33 mouse cellular contexts compared by ENCODE assay signal in genomic region chr2:164700959-164701358, GRCm38 (mm10). TPM values are rescaled to one million over a fixed set of nuclear protein-coding genes. Genes with fewer than 3 reads are reported as not detected.
DNase-seq lines count a peak whose midpoint lies in the region; ATAC-seq and TF ChIP-seq lines count a peak whose summit lies in the region.
"Had no signal": no experiment of that assay in that cellular context is flagged by ENCODE, and none has a peak within 500 bp of the region (broad histone marks: within the 10 kb centered on the region; RNA-seq: fewer than 3 reads in every experiment).

No protein-coding gene starts in this region.

- no peaks in the 10 kb centered on the region for H3K4me1 ChIP-seq in embryonic facial prominence, embryonic 14.5 days (ENCODE audit: control insufficient read depth, insufficient read depth, low read length)
- no peaks in the 10 kb centered on the region for H3K4me1 ChIP-seq in embryonic facial prominence, embryonic 10.5 days
- H3K4me1 ChIP-seq in intestine, embryonic 15.5 days (replicated peaks), result no peaks in the 10 kb centered on the region
- no peaks in the 10 kb centered on the region for H3K4me1 ChIP-seq in intestine, postnatal 0 days (replicated peaks; ENCODE audit: control insufficient read depth, insufficient read depth, low read length)
- H3K4me1 ChIP-seq in stomach, embryonic 14.5 days (ENCODE audit: control insufficient read depth, insufficient read depth, low read length), result no peaks in the 10 kb centered on the region
- no peaks in the 10 kb centered on the region for H3K4me1 ChIP-seq in stomach, postnatal 0 days (replicated peaks; ENCODE audit: control insufficient read depth, insufficient read depth)
- H3K4me1 ChIP-seq: embryonic facial prominence, embryonic 12.5 days; embryonic facial prominence, embryonic 15.5 days; forebrain, embryonic 13.5 days; forebrain, embryonic 15.5 days had no signal

- H3K27me3 ChIP-seq in embryonic facial prominence, embryonic 14.5 days (replicated peaks; ENCODE audit: control insufficient read depth, insufficient read depth, low read length), result no peaks in the 10 kb centered on the region
- no peaks in the 10 kb centered on the region for H3K27me3 ChIP-seq in embryonic facial prominence, embryonic 10.5 days (replicated peaks; ENCODE audit: low read depth, poor library complexity, severe bottlenecking)
- no peaks in the 10 kb centered on the region for H3K27me3 ChIP-seq in intestine, embryonic 15.5 days (replicated peaks)
- no peaks in the 10 kb centered on the region for H3K27me3 ChIP-seq in intestine, postnatal 0 days (replicated peaks; ENCODE audit: control insufficient read depth, insufficient read depth, low read length)
- no peaks in the 10 kb centered on the region for H3K27me3 ChIP-seq in stomach, embryonic 14.5 days (ENCODE audit: control insufficient read depth, insufficient read depth, low read length)
- H3K27me3 ChIP-seq in stomach, postnatal 0 days (ENCODE audit: control insufficient read depth, insufficient read depth, low read length), result no peaks in the 10 kb centered on the region
- H3K27me3 ChIP-seq: embryonic facial prominence, embryonic 12.5 days; embryonic facial prominence, embryonic 15.5 days; forebrain, embryonic 13.5 days; forebrain, embryonic 15.5 days had no signal

- H3K4me3 ChIP-seq in embryonic facial prominence, embryonic 14.5 days (ENCODE audit: low read depth, low read length), result no peak overlapping the region
- no peak overlapping the region for H3K4me3 ChIP-seq in embryonic facial prominence, embryonic 10.5 days
- no peak overlapping the region for H3K4me3 ChIP-seq in intestine, embryonic 15.5 days (replicated peaks)
- H3K4me3 ChIP-seq in intestine, postnatal 0 days (ENCODE audit: low read depth, low read length), result no peak overlapping the region
- no peak overlapping the region for H3K4me3 ChIP-seq in stomach, embryonic 14.5 days (ENCODE audit: low read depth, low read length)
- no peak overlapping the region for H3K4me3 ChIP-seq in stomach, postnatal 0 days (ENCODE audit: low read depth, low read length)
- H3K4me3 ChIP-seq: embryonic facial prominence, embryonic 12.5 days; embryonic facial prominence, embryonic 15.5 days; erythroblast, embryonic 14.5 days; forebrain, embryonic 13.5 days; forebrain, embryonic 15.5 days had no signal

- 68% methylated on average over 5 of the region's 5 CpGs for WGBS in embryonic facial prominence, embryonic 14.5 days
- 86% methylated on average over 5 of the region's 5 CpGs for WGBS in embryonic facial prominence, embryonic 10.5 days
- 49% methylated on average over 5 of the region's 5 CpGs for WGBS in intestine, embryonic 15.5 days
- WGBS in intestine, postnatal 0 days, result 44% methylated on average over 5 of the region's 5 CpGs
- WGBS in stomach, embryonic 14.5 days, result 45% methylated on average over 5 of the region's 5 CpGs
- 37% methylated on average over 5 of the region's 5 CpGs for WGBS in stomach, postnatal 0 days

- H3K27ac ChIP-seq in embryonic facial prominence, embryonic 14.5 days (replicated peaks; ENCODE audit: low read depth, low read length), result no peak overlapping the region
- no peak overlapping the region for H3K27ac ChIP-seq in embryonic facial prominence, embryonic 10.5 days (replicated peaks)
- peak overlapping the region; percentile 44; the same call in 1 of the 2 replicates for H3K27ac ChIP-seq in intestine, embryonic 15.5 days
- H3K27ac ChIP-seq in intestine, postnatal 0 days (ENCODE audit: low read depth, low read length), result no peak overlapping the region
- no peak overlapping the region for H3K27ac ChIP-seq in stomach, embryonic 14.5 days (ENCODE audit: low read length)
- no peak overlapping the region for H3K27ac ChIP-seq in stomach, postnatal 0 days (replicated peaks)
- H3K27ac ChIP-seq: embryonic facial prominence, embryonic 12.5 days; embryonic facial prominence, embryonic 15.5 days; forebrain, embryonic 13.5 days; forebrain, embryonic 15.5 days had no signal

- peak; percentile 53; the same call in 1 of the 2 replicates for ATAC-seq in embryonic facial prominence, embryonic 14.5 days (ENCODE audit: low read depth)
- ATAC-seq in intestine, embryonic 15.5 days, result peak; percentile 58
- ATAC-seq in intestine, postnatal 0 days, result no peak
- ATAC-seq in stomach, embryonic 14.5 days (ENCODE audit: insufficient number of reproducible peaks, insufficient read depth, low FRiP score, low read depth), result 0 out of 2 replicates have a peak, but pooled peaks have one; percentile 49
- no peak for ATAC-seq in stomach, postnatal 0 days (ENCODE audit: low FRiP score, low TSS enrichment)
- ATAC-seq: activated CD4-positive, CD25-positive, alpha-beta regulatory T cell, adult 4 months; CD4-positive, CD25-positive, alpha-beta regulatory T cell, adult 4 months; forebrain, embryonic 13.5 days; forebrain, embryonic 15.5 days; forebrain, postnatal 0 days; Patski had no signal

- H3K9me3 ChIP-seq in embryonic facial prominence, embryonic 14.5 days (ENCODE audit: control insufficient read depth, low read length), result no peaks in the 10 kb centered on the region
- no peaks in the 10 kb centered on the region for H3K9me3 ChIP-seq in embryonic facial prominence, embryonic 10.5 days
- no peaks in the 10 kb centered on the region for H3K9me3 ChIP-seq in intestine, embryonic 15.5 days
- H3K9me3 ChIP-seq in intestine, postnatal 0 days (ENCODE audit: control insufficient read depth), result no peaks in the 10 kb centered on the region
- no peaks in the 10 kb centered on the region for H3K9me3 ChIP-seq in stomach, embryonic 14.5 days (ENCODE audit: control insufficient read depth, low read depth, low read length)
- no peaks in the 10 kb centered on the region for H3K9me3 ChIP-seq in stomach, postnatal 0 days (ENCODE audit: control insufficient read depth, low read length)
- H3K9me3 ChIP-seq: embryonic facial prominence, embryonic 12.5 days; embryonic facial prominence, embryonic 15.5 days; forebrain, embryonic 13.5 days; forebrain, embryonic 15.5 days; G1E had no signal

- H3K36me3 ChIP-seq in embryonic facial prominence, embryonic 14.5 days (ENCODE audit: control insufficient read depth, insufficient read depth, low read length), result no peaks in the 10 kb centered on the region
- no peaks in the 10 kb centered on the region for H3K36me3 ChIP-seq in embryonic facial prominence, embryonic 10.5 days (replicated peaks)
- no peaks in the 10 kb centered on the region for H3K36me3 ChIP-seq in intestine, embryonic 15.5 days
- no peaks in the 10 kb centered on the region for H3K36me3 ChIP-seq in intestine, postnatal 0 days (ENCODE audit: control insufficient read depth, insufficient read depth)
- no peaks in the 10 kb centered on the region for H3K36me3 ChIP-seq in stomach, embryonic 14.5 days (ENCODE audit: control insufficient read depth, insufficient read depth, low read length)
- no peaks in the 10 kb centered on the region for H3K36me3 ChIP-seq in stomach, postnatal 0 days (ENCODE audit: control insufficient read depth, insufficient read depth, low read length)
- H3K36me3 ChIP-seq: embryonic facial prominence, embryonic 12.5 days; embryonic facial prominence, embryonic 15.5 days; forebrain, embryonic 15.5 days; G1E had no signal

- no peak for TF ChIP-seq CTCF in intestine, postnatal 0 days (IDR thresholded peaks at IDR 0.05; ENCODE audit: low read depth)
- TF ChIP-seq CTCF in stomach, postnatal 0 days (IDR thresholded peaks at IDR 0.05; ENCODE audit: low read depth), result no peak

- no peak overlapping the region for H3K4me2 ChIP-seq in embryonic facial prominence, embryonic 14.5 days (ENCODE audit: low read depth, low read length)
- H3K4me2 ChIP-seq in intestine, embryonic 15.5 days (replicated peaks), result no peak overlapping the region
- no peak overlapping the region for H3K4me2 ChIP-seq in intestine, postnatal 0 days (replicated peaks; ENCODE audit: low read depth)
- no peak overlapping the region for H3K4me2 ChIP-seq in stomach, embryonic 14.5 days (replicated peaks; ENCODE audit: low read depth, low read length)
- no peak overlapping the region for H3K4me2 ChIP-seq in stomach, postnatal 0 days (replicated peaks; ENCODE audit: low read depth)
- H3K4me2 ChIP-seq: embryonic facial prominence, embryonic 12.5 days; embryonic facial prominence, embryonic 15.5 days; forebrain, embryonic 13.5 days; forebrain, embryonic 15.5 days had no signal

- no peak overlapping the region for H3K9ac ChIP-seq in embryonic facial prominence, embryonic 14.5 days (ENCODE audit: low read depth, low read length)
- H3K9ac ChIP-seq in intestine, embryonic 15.5 days, result no peak overlapping the region
- no peak overlapping the region for H3K9ac ChIP-seq in intestine, postnatal 0 days (ENCODE audit: low read depth, low read length)
- H3K9ac ChIP-seq in stomach, embryonic 14.5 days (replicated peaks; ENCODE audit: low read depth, low read length), result no peak overlapping the region
- H3K9ac ChIP-seq in stomach, postnatal 0 days (ENCODE audit: low read length), result no peak overlapping the region
- H3K9ac ChIP-seq: embryonic facial prominence, embryonic 12.5 days; embryonic facial prominence, embryonic 15.5 days; forebrain, embryonic 13.5 days; forebrain, embryonic 15.5 days; forebrain, postnatal 0 days had no signal

- DNase-seq in embryonic facial prominence, embryonic 14.5 days (ENCODE audit: low spot score), result peak; percentile 48
- DNase-seq in embryonic facial prominence, embryonic 10.5 days (ENCODE audit: low spot score), result no peak
- DNase-seq in stomach, postnatal 0 days (ENCODE audit: low spot score), result no peak
- DNase-seq in adrenal gland, postnatal 4 days (ENCODE audit: low spot score in 2 of 2), result no peak
- DNase-seq: adrenal gland, adult 8-10 months; adrenal gland, postnatal 14 days; adrenal gland, postnatal 36 days; B cell, adult 2 months; cerebellum, adult 11 months; cerebellum, adult 18-20 months; cerebellum, adult 8-10 months; cerebellum, adult 9-11 months; cerebellum, postnatal 14 days; cerebellum, postnatal 36 days; embryo, embryonic 11 days; forebrain, postnatal 0 days had no signal

- no peak for TF ChIP-seq EP300 in stomach, postnatal 0 days (optimal IDR thresholded peaks at IDR 0.05)

RNA-seq across cellular contexts. Expression of gene Spint4, which starts 2.7 kb away (rescaled TPM):
- polyA plus RNA-seq in embryonic facial prominence, embryonic 14.5 days (2014; fragmentation: Nextera tagmentation; extraction: Ambion mirVana), result not detected in 2 replicates
- not detected in 2 replicates for polyA plus RNA-seq in embryonic facial prominence, embryonic 10.5 days (2016; fragmentation: Nextera tagmentation; extraction: Ambion mirVana)
- not detected in 2 replicates for polyA plus RNA-seq in intestine, embryonic 15.5 days (2015; fragmentation: Nextera tagmentation; extraction: Ambion mirVana)
- polyA plus RNA-seq in intestine, postnatal 0 days (2015; fragmentation: Nextera tagmentation; extraction: Ambion mirVana), result not detected in 2 replicates
- not detected in 2 replicates for polyA plus RNA-seq in stomach, embryonic 14.5 days (2014; fragmentation: Nextera tagmentation; extraction: Ambion mirVana)
- not detected in 2 replicates for polyA plus RNA-seq in stomach, postnatal 0 days (2015; fragmentation: Nextera tagmentation; extraction: Ambion mirVana)
- total RNA-seq in adrenal gland, postnatal 4 days (2021), result not detected
- total RNA-seq: adrenal gland, adult 18-20 months; adrenal gland, adult 8-10 months; adrenal gland, postnatal 14 days; adrenal gland, postnatal 36 days; CH12.LX; common myeloid progenitor, adult 5-6 weeks; forebrain, postnatal 0 days had no signal
- polyA plus RNA-seq: activated CD4-positive, CD25-positive, alpha-beta regulatory T cell, adult 4 months; brain, embryonic 14.5 days; CD4-positive, CD25-positive, alpha-beta regulatory T cell, adult 4 months; embryonic facial prominence, embryonic 12.5 days; embryonic facial prominence, embryonic 15.5 days; erythroblast, embryonic 14.5 days; forebrain, embryonic 11.5 days; forebrain, embryonic 13.5 days; forebrain, embryonic 15.5 days; forebrain, postnatal 0 days; G1E; Patski had no signal

RNA-seq across cellular contexts. Expression of gene Spint5, which starts 14.1 kb away (rescaled TPM):
- polyA plus RNA-seq in embryonic facial prominence, embryonic 14.5 days (2014; fragmentation: Nextera tagmentation; extraction: Ambion mirVana), result not detected in 2 replicates
- not detected in 2 replicates for polyA plus RNA-seq in embryonic facial prominence, embryonic 10.5 days (2016; fragmentation: Nextera tagmentation; extraction: Ambion mirVana)
- polyA plus RNA-seq in intestine, embryonic 15.5 days (2015; fragmentation: Nextera tagmentation; extraction: Ambion mirVana), result not detected in 2 replicates
- polyA plus RNA-seq in intestine, postnatal 0 days (2015; fragmentation: Nextera tagmentation; extraction: Ambion mirVana), result not detected in 2 replicates
- polyA plus RNA-seq in stomach, embryonic 14.5 days (2014; fragmentation: Nextera tagmentation; extraction: Ambion mirVana), result not detected in 2 replicates
- polyA plus RNA-seq in stomach, postnatal 0 days (2015; fragmentation: Nextera tagmentation; extraction: Ambion mirVana), result not detected in 2 replicates
- total RNA-seq in adrenal gland, postnatal 4 days (2021), result not detected
- total RNA-seq: adrenal gland, adult 18-20 months; adrenal gland, adult 8-10 months; adrenal gland, postnatal 14 days; adrenal gland, postnatal 36 days; common myeloid progenitor, adult 5-6 weeks; forebrain, postnatal 0 days; G1E had no signal
- polyA plus RNA-seq: activated CD4-positive, CD25-positive, alpha-beta regulatory T cell, adult 4 months; brain, embryonic 14.5 days; CD4-positive, CD25-positive, alpha-beta regulatory T cell, adult 4 months; embryonic facial prominence, embryonic 12.5 days; embryonic facial prominence, embryonic 15.5 days; erythroblast, embryonic 14.5 days; forebrain, embryonic 11.5 days; forebrain, embryonic 13.5 days; forebrain, embryonic 15.5 days; forebrain, postnatal 0 days; G1E; Patski had no signal

RNA-seq across cellular contexts. Expression of gene Wfdc13, which starts 16.1 kb away (rescaled TPM):
- polyA plus RNA-seq in embryonic facial prominence, embryonic 14.5 days (2014; fragmentation: Nextera tagmentation; extraction: Ambion mirVana), result 0.21 TPM in 1 of 2 replicates, not detected in the other
- polyA plus RNA-seq in embryonic facial prominence, embryonic 10.5 days (2016; fragmentation: Nextera tagmentation; extraction: Ambion mirVana), result 0.14 TPM in 1 of 2 replicates, not detected in the other
- 0.18 and 0.30 TPM in 2 replicates for polyA plus RNA-seq in intestine, embryonic 15.5 days (2015; fragmentation: Nextera tagmentation; extraction: Ambion mirVana)
- polyA plus RNA-seq in intestine, postnatal 0 days (2015; fragmentation: Nextera tagmentation; extraction: Ambion mirVana), result 0.14 and 0.18 TPM in 2 replicates
- polyA plus RNA-seq in stomach, embryonic 14.5 days (2014; fragmentation: Nextera tagmentation; extraction: Ambion mirVana), result 2.4 and 2.5 TPM in 2 replicates
- 2.1 and 2.6 TPM in 2 replicates for polyA plus RNA-seq in stomach, postnatal 0 days (2015; fragmentation: Nextera tagmentation; extraction: Ambion mirVana)
- not detected for total RNA-seq in adrenal gland, postnatal 4 days (2021)
- total RNA-seq: adrenal gland, adult 18-20 months; adrenal gland, adult 8-10 months; adrenal gland, postnatal 14 days; adrenal gland, postnatal 36 days; CH12.LX; common myeloid progenitor, adult 5-6 weeks; forebrain, postnatal 0 days had no signal
- polyA plus RNA-seq: activated CD4-positive, CD25-positive, alpha-beta regulatory T cell, adult 4 months; brain, embryonic 14.5 days; CD4-positive, CD25-positive, alpha-beta regulatory T cell, adult 4 months; erythroblast, embryonic 14.5 days; forebrain, embryonic 11.5 days; forebrain, embryonic 13.5 days; forebrain, embryonic 15.5 days; forebrain, postnatal 0 days; G1E; Patski had no signal

RNA-seq across cellular contexts. Expression of gene Wfdc11, which starts 27.1 kb away (rescaled TPM):
- polyA plus RNA-seq in embryonic facial prominence, embryonic 14.5 days (2014; fragmentation: Nextera tagmentation; extraction: Ambion mirVana), result not detected in 2 replicates
- polyA plus RNA-seq in embryonic facial prominence, embryonic 10.5 days (2016; fragmentation: Nextera tagmentation; extraction: Ambion mirVana), result not detected in 2 replicates
- polyA plus RNA-seq in intestine, embryonic 15.5 days (2015; fragmentation: Nextera tagmentation; extraction: Ambion mirVana), result not detected in 2 replicates
- not detected in 2 replicates for polyA plus RNA-seq in intestine, postnatal 0 days (2015; fragmentation: Nextera tagmentation; extraction: Ambion mirVana)
- polyA plus RNA-seq in stomach, embryonic 14.5 days (2014; fragmentation: Nextera tagmentation; extraction: Ambion mirVana), result not detected in 2 replicates
- not detected in 2 replicates for polyA plus RNA-seq in stomach, postnatal 0 days (2015; fragmentation: Nextera tagmentation; extraction: Ambion mirVana)
- total RNA-seq in adrenal gland, postnatal 4 days (2021), result not detected
- total RNA-seq: adrenal gland, adult 18-20 months; adrenal gland, adult 8-10 months; adrenal gland, postnatal 14 days; adrenal gland, postnatal 36 days; CH12.LX; common myeloid progenitor, adult 5-6 weeks; forebrain, postnatal 0 days; G1E had no signal
- polyA plus RNA-seq: activated CD4-positive, CD25-positive, alpha-beta regulatory T cell, adult 4 months; brain, embryonic 14.5 days; CD4-positive, CD25-positive, alpha-beta regulatory T cell, adult 4 months; embryonic facial prominence, embryonic 12.5 days; embryonic facial prominence, embryonic 15.5 days; erythroblast, embryonic 14.5 days; forebrain, embryonic 11.5 days; forebrain, embryonic 13.5 days; forebrain, embryonic 15.5 days; forebrain, postnatal 0 days; G1E; Patski had no signal

RNA-seq across cellular contexts. Expression of gene Wfdc9, which starts 44.6 kb away (rescaled TPM):
- polyA plus RNA-seq in embryonic facial prominence, embryonic 14.5 days (2014; fragmentation: Nextera tagmentation; extraction: Ambion mirVana), result not detected in 2 replicates
- not detected in 2 replicates for polyA plus RNA-seq in embryonic facial prominence, embryonic 10.5 days (2016; fragmentation: Nextera tagmentation; extraction: Ambion mirVana)
- polyA plus RNA-seq in intestine, embryonic 15.5 days (2015; fragmentation: Nextera tagmentation; extraction: Ambion mirVana), result not detected in 2 replicates
- not detected in 2 replicates for polyA plus RNA-seq in intestine, postnatal 0 days (2015; fragmentation: Nextera tagmentation; extraction: Ambion mirVana)
- not detected in 2 replicates for polyA plus RNA-seq in stomach, embryonic 14.5 days (2014; fragmentation: Nextera tagmentation; extraction: Ambion mirVana)
- polyA plus RNA-seq in stomach, postnatal 0 days (2015; fragmentation: Nextera tagmentation; extraction: Ambion mirVana), result 0.58 TPM in 1 of 2 replicates, not detected in the other
- not detected for total RNA-seq in adrenal gland, postnatal 4 days (2021)
- total RNA-seq: adrenal gland, adult 18-20 months; adrenal gland, adult 8-10 months; adrenal gland, postnatal 14 days; adrenal gland, postnatal 36 days; CH12.LX; common myeloid progenitor, adult 5-6 weeks; forebrain, postnatal 0 days; G1E had no signal
- polyA plus RNA-seq: activated CD4-positive, CD25-positive, alpha-beta regulatory T cell, adult 4 months; brain, embryonic 14.5 days; CD4-positive, CD25-positive, alpha-beta regulatory T cell, adult 4 months; embryonic facial prominence, embryonic 12.5 days; embryonic facial prominence, embryonic 15.5 days; erythroblast, embryonic 14.5 days; forebrain, embryonic 11.5 days; forebrain, embryonic 13.5 days; forebrain, embryonic 15.5 days; forebrain, postnatal 0 days; G1E; Patski had no signal

Comparison
In these comparisons a context has a peak if more than half of its experiments do, and no peak if none do; other contexts are left out.
1. ATAC-seq: peak in embryonic facial prominence, embryonic 14.5 days (single experiment), intestine, embryonic 15.5 days (single experiment) and stomach, embryonic 14.5 days (single experiment); none in intestine, postnatal 0 days (single experiment) and stomach, postnatal 0 days (single experiment).